Mouse (Mus musculus) natural killer cell, adult 2 months (primary cell): Measurements from ENCODE around the gene Slc29a3.

ENCODE experiments used
- DNase-seq, 2 experiments: peaks; one replicate each; pipeline ENCODE4 v3.0.0; 2022; ENCODE audit warnings: low spot score in 2 of 2

The Slc29a3 gene

GRCm38 (mm10) chr10:60752040-60753020, at the start of gene Slc29a3:
Gene Slc29a3, minus strand, starts transcription at chr10:60752794.
- DNase-seq: peak; percentile 97 to 98

- DNase-seq: no peak
These were observed 49.4 kb upstream of the Slc29a3 start for GRCm38 (mm10) chr10:60801898-60802412.

- no peak for DNase-seq
These were observed 48.7 kb upstream of the Slc29a3 start for GRCm38 (mm10) chr10:60801168-60801897.

- no peak for DNase-seq
These were observed 47.9 kb upstream of the Slc29a3 start for GRCm38 (mm10) chr10:60800295-60801167.

- DNase-seq: no peak
These were observed 45.3 kb upstream of the Slc29a3 start for GRCm38 (mm10) chr10:60797682-60798422.

GRCm38 (mm10) chr10:60796474-60796873, 43.9 kb upstream of the Slc29a3 start:
- no peak for DNase-seq

GRCm38 (mm10) chr10:60796028-60796427, 43.4 kb upstream of the Slc29a3 start:
- no peak for DNase-seq

GRCm38 (mm10) chr10:60794792-60795191, 42.2 kb upstream of the Slc29a3 start:
- no peak for DNase-seq

GRCm38 (mm10) chr10:60794374-60794773, 41.8 kb upstream of the Slc29a3 start:
- DNase-seq: no peak

- DNase-seq: no peak
These were observed 40.2 kb upstream of the Slc29a3 start for GRCm38 (mm10) chr10:60792841-60793240.

- no peak for DNase-seq
These were observed 39.8 kb upstream of the Slc29a3 start for GRCm38 (mm10) chr10:60792365-60792764.

- DNase-seq: no peak
These were observed 38.3 kb upstream of the Slc29a3 start for GRCm38 (mm10) chr10:60790912-60791311.

GRCm38 (mm10) chr10:60787303-60788074, 34.9 kb upstream of the Slc29a3 start:
- no peak for DNase-seq

- DNase-seq: no peak
These were observed 31.0 kb upstream of the Slc29a3 start for GRCm38 (mm10) chr10:60783608-60784007.

GRCm38 (mm10) chr10:60779628-60780027, 27.0 kb upstream of the Slc29a3 start:
- DNase-seq: peak; percentile 46 to 54

- peak in 1 of 2 experiments; percentile 16 for DNase-seq
These were observed 25.9 kb upstream of the Slc29a3 start for GRCm38 (mm10) chr10:60778542-60778941.

GRCm38 (mm10) chr10:60775473-60775872, 22.9 kb upstream of the Slc29a3 start:
- no peak for DNase-seq

- DNase-seq: no peak
These were observed 22.0 kb upstream of the Slc29a3 start for GRCm38 (mm10) chr10:60774616-60775015.

- DNase-seq: no peak
These were observed 18.3 kb upstream of the Slc29a3 start for GRCm38 (mm10) chr10:60770855-60771254.

GRCm38 (mm10) chr10:60768614-60769013, 16.0 kb upstream of the Slc29a3 start:
- DNase-seq: no peak
